Mouse (Mus musculus) heart, embryonic 13.5 days (tissue): ENCODE results near the gene Mut. TPM values are rescaled to one million over a fixed set of nuclear protein-coding genes. Genes with fewer than 3 reads are reported as not detected.
A peak's percentile ranks its signal among the peaks of the same experiment; 100 is the strongest.

ENCODE experiments used
- ATAC-seq: fragments of 200-750 bp; cut with Nextera tagmentation; 2 replicates; pipeline ENCODE4 v1.8.0; 2017; ENCODE audit warnings: moderate TSS enrichment; ENCODE audit not compliant: insufficient number of reproducible peaks, low FRiP score, low TSS enrichment; ENCODE audit errors: extremely low read depth
- H3K27ac ChIP-seq: fragments of 300-500 bp; sonication (generic); replicated peaks from 2 replicates; pipeline ENCODE4 v1.5.1; 2015; ENCODE audit warnings: moderate library complexity, mild to moderate bottlenecking, inconsistent platforms
- H3K27me3 ChIP-seq: fragments of 300-500 bp; sonication (generic); replicated peaks from 2 replicates; pipeline ENCODE4 v1.6.1; 2015; ENCODE audit warnings: mild to moderate bottlenecking, inconsistent platforms
- H3K36me3 ChIP-seq: fragments of 300-500 bp; sonication (generic); 2 replicates; pipeline ENCODE4 v1.6.1; 2015; ENCODE audit warnings: mild to moderate bottlenecking, inconsistent platforms
- H3K4me1 ChIP-seq: fragments of 300-500 bp; sonication (generic); 2 replicates; pipeline ENCODE4 v1.6.1; 2015; ENCODE audit warnings: inconsistent platforms
- H3K4me2 ChIP-seq: fragments of 300-500 bp; sonication (generic); 2 replicates; pipeline ENCODE4 v1.6.1; 2015; ENCODE audit warnings: inconsistent platforms, mild to moderate bottlenecking, moderate library complexity
- H3K4me3 ChIP-seq: fragments of 300-500 bp; sonication (generic); 2 replicates; pipeline ENCODE4 v1.5.1; 2015; ENCODE audit warnings: moderate library complexity, mild to moderate bottlenecking, inconsistent platforms
- H3K9ac ChIP-seq: fragments of 300-500 bp; sonication (generic); 2 replicates; pipeline ENCODE4 v1.6.1; 2015; ENCODE audit warnings: inconsistent platforms, mild to moderate bottlenecking, moderate library complexity
- H3K9me3 ChIP-seq: fragments of 300-500 bp; sonication (generic); 2 replicates; pipeline ENCODE4 v1.6.1; 2016; ENCODE audit warnings: inconsistent platforms
- WGBS: fragments of 180-500 bp; shearing (Covaris S2); methylation state at CpG from one replicate; pipeline ENCODE4 v1.1.7; 2015; ENCODE audit warnings: mixed read lengths; 5-methylcytosine and 5-hydroxymethylcytosine counted together
- polyA plus RNA-seq: library from polyadenylated mRNA; unstranded; fragments of >200 nt; fragmentation: Nextera tagmentation; extraction: Ambion mirVana; gene quantifications from 2 replicates; pipeline ENCODE4 v1.2.1, GENCODE M21; 2015

Mut gene
- 31.0 and 33.8 TPM in 2 replicates for polyA plus RNA-seq

DNA sequence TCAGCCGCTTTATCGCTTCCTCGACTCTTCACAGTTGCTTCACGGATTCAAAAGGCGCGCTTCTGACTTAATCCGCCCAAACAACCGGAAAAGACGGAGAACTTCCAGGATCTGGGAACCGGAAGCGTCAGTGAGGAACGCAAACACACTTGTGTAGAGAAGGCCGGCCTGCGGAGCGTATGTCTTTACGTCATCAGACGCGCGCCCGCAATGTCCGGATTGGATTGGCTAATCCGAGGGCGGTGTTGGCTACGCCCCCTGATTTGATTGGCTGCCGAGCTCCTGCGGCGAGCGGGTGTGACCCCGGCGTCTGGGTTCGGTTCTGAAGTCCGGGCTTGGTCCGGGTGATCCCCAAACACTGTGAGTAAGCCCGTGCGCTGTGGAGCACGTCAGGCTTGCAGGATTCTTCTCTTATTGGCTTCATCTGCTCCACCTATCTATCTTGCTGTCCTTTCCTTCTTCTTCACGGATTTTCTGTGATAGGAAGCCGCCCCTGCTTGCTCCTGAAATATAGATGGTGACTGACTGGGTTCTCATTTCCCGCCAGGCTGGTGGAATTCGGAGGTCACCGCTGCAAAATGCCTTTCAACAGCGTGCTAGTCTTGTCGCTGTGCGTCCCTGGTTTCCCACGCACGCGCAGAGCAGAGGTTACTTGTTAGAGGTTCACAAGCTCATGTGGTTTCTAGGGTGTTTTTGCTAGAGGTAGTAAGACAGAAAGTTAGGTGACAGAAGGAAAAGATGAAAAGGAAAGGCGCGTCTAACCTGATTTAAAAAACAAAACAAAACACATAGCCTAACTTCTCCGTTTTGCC, at the start of gene Mut, which contains the start of gene Cenpq:
Gene Mut (plus strand): TSS at position 266 of the 812 bp plus-strand sequence.
Gene Cenpq (minus strand): TSS at position 628 of the 812 bp plus-strand sequence.
- Histone ChIP-seq H3K4me2 (peak within 1 kb of the TSS; percentile 91), H3K9me3 (no peaks in the 10 kb centered on the region), H3K4me3 (peak within 1 kb of the TSS; percentile 71), H3K27ac (peak within 1 kb of the TSS; percentile 93), H3K27me3 (no peaks in the 10 kb centered on the region), H3K36me3 (peaks cover 34% of the 10 kb centered on the region), H3K9ac (peak within 1 kb of the TSS; percentile 85), H3K4me1 (peaks cover 18% of the 10 kb centered on the region)
- under 1% methylated on average over 50 of the region's 50 CpGs for WGBS
- ATAC-seq: peak; percentile 100

- Histone ChIP-seq H3K9me3 (no peaks in the 10 kb centered on the region), H3K36me3 (no peaks in the 10 kb centered on the region), H3K27me3 (no peaks in the 10 kb centered on the region), H3K4me1 (no peaks in the 10 kb centered on the region), H3K9ac (no peak overlapping the region), H3K27ac (no peak overlapping the region), H3K4me2 (no peak overlapping the region), H3K4me3 (no peak overlapping the region)
- 79% methylated on average over 4 of the region's 4 CpGs for WGBS
- ATAC-seq: no peak
Observed at GRCm38 (mm10) chr17:40885155-40885554, 49.3 kb upstream of the Mut start.

GRCm38 (mm10) chr17:40887849-40888536, 46.5 kb upstream of the Mut start:
- no peaks in the 10 kb centered on the region for H3K27me3 ChIP-seq
- no peaks in the 10 kb centered on the region for H3K4me1 ChIP-seq
- ATAC-seq: no peak
- 69% methylated on average over 4 of the region's 4 CpGs for WGBS
- H3K27ac ChIP-seq: no peak overlapping the region
- H3K9me3 ChIP-seq: no peaks in the 10 kb centered on the region
- no peak overlapping the region for H3K4me2 ChIP-seq
- H3K9ac ChIP-seq: no peak overlapping the region
- H3K36me3 ChIP-seq: no peaks in the 10 kb centered on the region
- H3K4me3 ChIP-seq: no peak overlapping the region

- Histone ChIP-seq H3K36me3 (no peaks in the 10 kb centered on the region), H3K4me2 (no peak overlapping the region), H3K4me3 (no peak overlapping the region), H3K27me3 (no peaks in the 10 kb centered on the region), H3K9ac (no peak overlapping the region), H3K27ac (no peak overlapping the region), H3K9me3 (no peaks in the 10 kb centered on the region), H3K4me1 (no peaks in the 10 kb centered on the region)
- 55% methylated on average over 1 of the region's 1 CpGs for WGBS
- ATAC-seq: no peak
Observed at GRCm38 (mm10) chr17:40896863-40897262, 37.6 kb upstream of the Mut start.

- peaks cover 9% of the 10 kb centered on the region for H3K4me1 ChIP-seq
- H3K36me3 ChIP-seq: no peaks in the 10 kb centered on the region
- no peak overlapping the region for H3K27ac ChIP-seq
- H3K9me3 ChIP-seq: no peaks in the 10 kb centered on the region
- H3K4me3 ChIP-seq: no peak overlapping the region
- H3K4me2 ChIP-seq: no peak overlapping the region
- WGBS: 54% methylated on average over 4 of the region's 4 CpGs
- H3K9ac ChIP-seq: no peak overlapping the region
- no peaks in the 10 kb centered on the region for H3K27me3 ChIP-seq
- no peak for ATAC-seq
Observed at GRCm38 (mm10) chr17:40899783-40900363, 34.6 kb upstream of the Mut start.

DNA sequence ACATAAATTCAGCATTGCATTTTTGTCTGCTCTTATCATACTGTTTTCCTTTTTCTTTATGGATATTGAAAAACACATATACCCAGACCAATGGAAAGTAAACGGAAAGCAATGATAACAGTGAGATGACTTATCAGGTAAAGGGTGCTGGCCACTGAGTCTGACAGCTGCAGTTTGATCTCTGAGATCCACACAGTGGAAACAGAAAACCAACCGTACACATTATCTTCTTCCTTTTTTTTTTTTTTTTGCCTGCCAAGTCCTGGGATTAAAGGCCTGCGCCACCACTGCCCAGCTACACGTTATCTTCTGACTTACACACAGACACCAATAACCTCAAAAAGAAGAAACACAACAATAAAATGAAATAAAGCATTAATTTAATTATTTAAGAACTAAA, 31.1 kb upstream of the Mut start:
- no peak overlapping the region for H3K9ac ChIP-seq

GRCm38 (mm10) chr17:40904056-40904597, 30.4 kb upstream of the Mut start:
- Histone ChIP-seq H3K27me3 (no peaks in the 10 kb centered on the region), H3K4me2 (peak overlapping the region; percentile 71), H3K4me3 (0 out of 2 replicates have a peak overlapping the region, but pooled peaks have one; percentile 42), H3K4me1 (peaks cover 9% of the 10 kb centered on the region), H3K9ac (no peak overlapping the region), H3K36me3 (no peaks in the 10 kb centered on the region), H3K27ac (no peak overlapping the region), H3K9me3 (no peaks in the 10 kb centered on the region)
- no peak for ATAC-seq
- 9% methylated on average over 11 of the region's 11 CpGs for WGBS

More for the DNA sequence above, 31.1 kb upstream of the Mut start:
- Histone ChIP-seq H3K36me3 (no peaks in the 10 kb centered on the region), H3K4me1 (peaks cover 9% of the 10 kb centered on the region), H3K4me3 (no peak overlapping the region), H3K27me3 (no peaks in the 10 kb centered on the region), H3K4me2 (no peak overlapping the region), H3K9me3 (no peaks in the 10 kb centered on the region), H3K27ac (no peak overlapping the region)
- 41% methylated on average over 4 of the region's 4 CpGs for WGBS
- ATAC-seq: no peak

DNA sequence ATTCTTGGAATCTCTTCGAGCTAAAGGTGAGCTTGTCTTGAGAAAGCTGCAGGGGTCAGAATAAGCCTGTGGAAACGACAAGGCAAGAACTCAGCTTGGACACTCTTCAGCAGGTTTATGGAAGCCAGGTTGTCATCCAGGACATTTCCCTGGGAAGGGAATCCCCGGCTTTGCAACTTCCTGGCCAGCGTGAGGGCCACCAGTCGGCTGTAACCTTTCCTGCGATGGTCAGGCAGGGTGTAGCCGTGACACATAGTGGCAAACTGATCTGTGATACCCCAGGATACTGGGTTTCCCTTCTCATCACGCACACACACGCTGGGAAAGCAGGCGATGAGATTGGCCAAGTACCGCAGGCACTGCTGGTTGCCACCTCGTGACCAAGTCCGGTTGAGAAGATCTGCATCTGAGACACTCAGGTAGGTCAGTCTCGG, 29.7 kb upstream of the Mut start:
- no peak overlapping the region for H3K27ac ChIP-seq
- peak overlapping the region; percentile 42 for H3K4me3 ChIP-seq
- H3K27me3 ChIP-seq: no peaks in the 10 kb centered on the region
- H3K9me3 ChIP-seq: no peaks in the 10 kb centered on the region
- H3K9ac ChIP-seq: peak overlapping the region; percentile 52; the same call in 1 of the 2 replicates
- 4% methylated on average over 14 of the region's 14 CpGs for WGBS
- H3K36me3 ChIP-seq: no peaks in the 10 kb centered on the region
- H3K4me1 ChIP-seq: peaks cover 9% of the 10 kb centered on the region
- ATAC-seq: no peak
- peak overlapping the region; percentile 71 for H3K4me2 ChIP-seq

DNA sequence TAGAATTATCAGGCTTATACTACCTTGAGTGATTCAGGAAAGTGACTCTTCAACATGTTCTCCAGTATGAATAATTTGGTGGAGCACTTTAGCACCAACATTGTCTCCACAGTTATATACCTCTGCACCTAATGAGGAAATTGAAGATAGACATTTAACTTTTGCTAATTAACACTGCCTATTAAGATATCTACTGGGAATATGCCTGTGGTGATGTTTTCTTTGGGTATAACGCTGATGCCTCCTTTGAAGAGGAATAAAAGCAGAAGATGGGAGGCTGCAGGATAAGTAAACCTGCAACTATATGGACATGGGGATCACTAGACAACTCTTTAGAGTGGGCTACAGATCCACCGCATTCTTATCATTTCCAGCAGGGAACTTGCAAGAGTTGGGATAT, 20.2 kb upstream of the Mut start, which contains the start of gene Glyatl3:
Gene Glyatl3 (minus strand): TSS at position 101 of the 400 bp plus-strand sequence.
- no peak within 1 kb of the TSS for H3K4me3 ChIP-seq
- no peaks in the 10 kb centered on the region for H3K27me3 ChIP-seq
- no peak for ATAC-seq
- 85% methylated on average over 2 of the region's 2 CpGs for WGBS
- H3K9ac ChIP-seq: no peak within 1 kb of the TSS
- no peak within 1 kb of the TSS for H3K27ac ChIP-seq
- no peaks in the 10 kb centered on the region for H3K9me3 ChIP-seq
- H3K4me2 ChIP-seq: no peak within 1 kb of the TSS
- no peaks in the 10 kb centered on the region for H3K4me1 ChIP-seq
- H3K36me3 ChIP-seq: no peaks in the 10 kb centered on the region

DNA sequence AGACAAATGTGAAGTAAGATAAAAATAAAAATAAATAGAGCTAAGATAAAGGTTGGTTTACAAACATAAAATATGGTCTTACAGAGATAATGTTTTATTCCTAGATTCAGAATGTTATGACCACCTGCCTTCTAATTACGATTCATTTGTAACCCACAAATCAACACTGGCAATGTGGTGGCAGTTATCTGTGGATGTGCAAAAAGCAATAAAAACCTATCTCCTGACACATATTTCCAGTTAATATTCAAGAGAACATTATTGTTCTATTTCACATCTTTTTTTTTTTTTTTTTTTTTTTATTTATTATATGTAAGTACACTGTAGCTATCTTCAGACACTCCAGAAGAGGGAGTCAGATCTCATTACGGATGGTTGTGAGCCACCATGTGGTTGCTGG, 19.0 kb upstream of the Mut start:
- Histone ChIP-seq H3K36me3 (no peaks in the 10 kb centered on the region), H3K4me1 (no peaks in the 10 kb centered on the region), H3K27ac (no peak overlapping the region), H3K27me3 (no peaks in the 10 kb centered on the region), H3K4me2 (no peak overlapping the region), H3K9ac (no peak overlapping the region), H3K4me3 (no peak overlapping the region), H3K9me3 (no peaks in the 10 kb centered on the region)
- 81% methylated on average over 2 of the region's 2 CpGs for WGBS
- ATAC-seq: no peak

- WGBS: under 1% methylated on average over 14 of the region's 14 CpGs
- H3K4me2 ChIP-seq: peak overlapping the region; percentile 91
- peaks cover 18% of the 10 kb centered on the region for H3K4me1 ChIP-seq
- peak overlapping the region; percentile 85 for H3K9ac ChIP-seq
- H3K4me3 ChIP-seq: peak overlapping the region; percentile 71
- peaks cover 36% of the 10 kb centered on the region for H3K36me3 ChIP-seq
- H3K27me3 ChIP-seq: no peaks in the 10 kb centered on the region
- ATAC-seq: 0 out of 2 replicates have a peak, but pooled peaks have one; percentile 21
- peak overlapping the region; percentile 93 for H3K27ac ChIP-seq
- H3K9me3 ChIP-seq: no peaks in the 10 kb centered on the region
Observed at GRCm38 (mm10) chr17:40933985-40934384, 500 bp upstream of the Mut start.
